Mouse (Mus musculus): Measurements from ENCODE around the gene Rftn2. TPM values are rescaled to one million over a fixed set of nuclear protein-coding genes. Genes with fewer than 3 reads are reported as not detected.

Gene Rftn2
- polyA plus RNA-seq, 1 experiment: 0.95 TPM

DNA sequence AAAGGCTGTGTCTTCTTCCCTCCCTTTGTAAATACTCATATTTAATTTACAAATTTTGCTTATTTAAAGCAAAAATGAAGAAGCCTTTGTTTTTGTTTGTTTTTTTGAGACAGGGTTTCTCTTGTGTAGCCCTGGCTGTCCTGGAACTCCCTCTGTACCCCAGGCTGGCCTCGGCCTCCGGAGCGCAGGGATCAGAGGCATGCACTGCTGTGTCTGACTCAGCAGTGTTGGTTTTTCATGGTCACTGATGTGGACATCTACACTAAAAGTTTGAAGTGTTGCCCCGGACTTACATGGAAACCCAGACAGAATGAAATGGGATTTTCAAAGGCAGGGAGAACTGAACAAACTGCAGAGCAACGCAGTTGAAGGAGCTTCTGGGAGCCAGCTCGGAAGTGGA, 19.0 kb downstream of the Rftn2 start:
- H3K27ac ChIP-seq (ENCODE audit: control insufficient read depth, insufficient read depth, low read depth, low read length, poor library complexity): no peak overlapping the region
- H3K4me1 ChIP-seq (ENCODE audit: control insufficient read depth, insufficient read depth, low read length): peaks cover 10% of the 10 kb centered on the region
- TF ChIP-seq CTCF (IDR thresholded peaks at IDR 0.05; ENCODE audit: control insufficient read depth, insufficient read depth, low read length) (no peak), POLR2A (IDR thresholded peaks at IDR 0.05; ENCODE audit: borderline replicate concordance, control insufficient read depth, low read depth, low read length) (no peak)
- 82% methylated on average over 6 of the region's 6 CpGs for WGBS
- no peak overlapping the region for H3K4me3 ChIP-seq (replicated peaks; ENCODE audit: control insufficient read depth, low read depth, low read length)

DNA sequence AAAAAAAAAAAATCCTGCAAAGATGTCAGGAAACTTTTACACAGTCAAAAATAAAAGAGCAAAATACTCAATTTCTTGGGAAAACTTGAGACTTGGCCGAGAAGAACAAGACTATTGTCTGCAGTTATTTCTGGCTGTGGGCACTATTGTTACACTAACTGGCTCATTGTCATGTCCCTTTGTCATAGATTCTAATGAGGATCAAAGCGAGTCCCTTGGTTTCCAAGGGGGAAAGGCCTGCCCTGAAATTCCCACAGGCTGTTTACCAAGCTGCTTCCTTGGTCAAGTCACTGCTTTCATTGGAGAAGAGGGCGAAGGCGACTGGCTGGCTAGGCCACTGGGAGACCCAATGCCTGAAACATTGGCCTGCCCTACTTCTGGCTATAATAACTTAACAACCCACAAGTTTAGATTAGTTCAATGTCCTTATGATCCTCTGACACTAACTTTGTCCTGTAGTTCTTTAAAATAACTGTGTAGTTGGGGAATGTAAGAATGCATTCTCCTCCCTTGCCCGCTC, 20.7 kb downstream of the Rftn2 start:
- no peak overlapping the region for H3K27ac ChIP-seq (ENCODE audit: control insufficient read depth, insufficient read depth, low read depth, low read length, poor library complexity)
- no peak overlapping the region for H3K4me3 ChIP-seq (replicated peaks; ENCODE audit: control insufficient read depth, low read depth, low read length)
- no peak for TF ChIP-seq POLR2A (IDR thresholded peaks at IDR 0.05; ENCODE audit: borderline replicate concordance, control insufficient read depth, low read depth, low read length)
- no peak for TF ChIP-seq CTCF (IDR thresholded peaks at IDR 0.05; ENCODE audit: control insufficient read depth, insufficient read depth, low read length)
- H3K4me1 ChIP-seq (ENCODE audit: control insufficient read depth, insufficient read depth, low read length): peaks cover 8% of the 10 kb centered on the region
- 91% methylated on average over 5 of the region's 5 CpGs for WGBS

DNA sequence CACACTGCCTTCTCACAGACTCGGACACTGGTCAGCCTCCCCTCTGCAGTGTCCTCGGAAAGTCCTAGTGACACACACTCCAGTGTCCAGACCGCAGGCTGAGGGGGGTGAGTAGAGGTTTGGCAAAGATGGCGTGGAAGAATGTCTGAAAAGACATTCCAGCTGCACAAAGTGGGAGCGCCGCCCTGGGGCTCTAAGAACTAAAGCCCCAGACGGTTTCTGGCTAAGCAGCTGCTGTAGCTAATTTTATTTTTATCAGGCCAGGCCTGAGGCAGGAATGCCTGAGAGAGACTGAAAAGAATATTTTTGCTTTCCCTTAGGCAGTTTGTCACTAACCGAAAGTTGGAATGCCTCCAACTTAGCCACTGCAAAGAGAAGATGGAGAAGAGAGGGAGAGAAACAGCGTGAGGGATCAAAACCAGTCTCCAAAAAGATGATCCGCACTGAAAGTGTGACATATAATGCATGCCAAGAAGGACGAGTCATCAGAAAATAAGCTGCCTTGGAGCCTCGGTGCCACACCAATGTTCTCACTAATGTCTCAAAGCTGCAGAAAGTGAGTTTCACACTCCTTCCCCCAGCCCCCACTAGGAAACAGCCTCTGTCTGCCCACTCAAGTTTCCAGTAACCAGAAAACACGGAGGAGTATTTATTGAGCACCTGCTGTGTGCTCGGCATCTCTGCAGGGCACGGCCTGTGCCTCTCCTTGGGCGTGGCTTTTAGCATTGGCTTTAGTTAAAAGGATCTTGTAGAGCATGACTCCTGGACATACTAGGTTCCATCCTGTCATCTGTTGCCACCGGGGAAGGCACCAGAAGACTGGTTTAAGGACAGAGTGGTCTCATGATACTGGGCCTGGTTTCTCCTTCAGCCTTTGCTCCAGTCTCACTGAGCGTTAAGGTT, 24.5 kb downstream of the Rftn2 start:
- H3K27ac ChIP-seq (ENCODE audit: control insufficient read depth, insufficient read depth, low read depth, low read length, poor library complexity): no peak overlapping the region
- no peaks in the 10 kb centered on the region for H3K4me1 ChIP-seq (ENCODE audit: control insufficient read depth, insufficient read depth, low read length)
- TF ChIP-seq POLR2A (IDR thresholded peaks at IDR 0.05; ENCODE audit: borderline replicate concordance, control insufficient read depth, low read depth, low read length): no peak
- no peak for TF ChIP-seq CTCF (IDR thresholded peaks at IDR 0.05; ENCODE audit: control insufficient read depth, insufficient read depth, low read length)
- no peak overlapping the region for H3K4me3 ChIP-seq (replicated peaks; ENCODE audit: control insufficient read depth, low read depth, low read length)
- 57% methylated on average over 18 of the region's 18 CpGs for WGBS

DNA sequence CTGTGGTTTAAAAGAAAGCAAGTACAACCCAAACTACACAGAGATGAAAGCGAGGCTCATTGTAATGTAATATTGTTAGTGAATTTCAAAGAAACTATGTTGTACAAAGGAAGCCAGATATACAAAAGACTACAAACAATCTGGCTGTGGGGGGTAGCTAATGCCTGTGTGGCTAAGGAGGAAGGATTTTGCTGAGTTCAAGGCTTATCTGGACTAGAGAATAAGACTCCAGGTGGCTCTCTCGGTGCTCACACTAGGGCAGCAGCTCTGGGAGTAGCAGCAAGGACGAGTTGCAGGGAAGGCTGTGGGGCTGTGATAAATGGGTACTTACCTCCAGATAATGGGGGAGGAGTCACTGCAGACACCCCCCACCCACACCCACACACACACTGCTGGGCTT, 27.9 kb downstream of the Rftn2 start:
- no peaks in the 10 kb centered on the region for H3K4me1 ChIP-seq (ENCODE audit: control insufficient read depth, insufficient read depth, low read length)
- H3K27ac ChIP-seq (ENCODE audit: control insufficient read depth, insufficient read depth, low read depth, low read length, poor library complexity): no peak overlapping the region
- no peak overlapping the region for H3K4me3 ChIP-seq (replicated peaks; ENCODE audit: control insufficient read depth, low read depth, low read length)
- TF ChIP-seq POLR2A (IDR thresholded peaks at IDR 0.05; ENCODE audit: borderline replicate concordance, control insufficient read depth, low read depth, low read length) (no peak), CTCF (IDR thresholded peaks at IDR 0.05; ENCODE audit: control insufficient read depth, insufficient read depth, low read length) (no peak)
- WGBS: 49% methylated on average over 3 of the region's 3 CpGs

DNA sequence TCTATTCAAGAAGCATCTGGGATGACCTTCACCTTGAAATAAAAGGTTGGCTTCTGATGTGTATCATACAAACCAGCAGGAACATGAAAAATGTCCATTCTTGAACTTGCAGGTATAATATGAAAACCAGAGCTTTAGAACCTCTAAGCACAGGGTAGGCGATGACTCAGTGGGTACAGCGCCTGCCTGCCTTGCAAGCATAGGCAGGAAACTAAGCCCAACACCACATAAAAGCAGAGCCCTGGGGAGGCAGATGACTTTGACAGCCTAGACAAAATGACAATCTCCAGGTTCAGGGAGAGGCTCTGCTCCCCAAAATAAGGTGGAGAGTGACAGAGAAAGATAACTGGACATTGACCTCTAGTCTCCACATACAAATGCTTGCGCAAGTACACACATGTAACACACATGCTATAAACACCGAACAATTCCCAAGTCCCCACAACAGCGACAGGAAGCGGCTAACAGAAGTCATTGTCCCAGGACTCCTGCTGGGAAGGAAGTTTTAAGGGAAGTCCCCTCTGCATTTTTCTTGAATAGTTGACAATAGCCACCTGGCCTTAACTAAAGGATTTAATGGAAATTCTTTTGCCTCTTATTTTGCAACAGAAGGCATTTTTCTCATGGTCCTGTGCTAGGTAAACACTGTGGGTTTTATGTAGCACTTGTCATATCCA, 30.1 kb downstream of the Rftn2 start:
- TF ChIP-seq POLR2A (IDR thresholded peaks at IDR 0.05; ENCODE audit: borderline replicate concordance, control insufficient read depth, low read depth, low read length) (no peak), CTCF (IDR thresholded peaks at IDR 0.05; ENCODE audit: control insufficient read depth, insufficient read depth, low read length) (no peak)
- Histone ChIP-seq H3K4me3 (replicated peaks; ENCODE audit: control insufficient read depth, low read depth, low read length) (no peak overlapping the region), H3K27ac (ENCODE audit: control insufficient read depth, insufficient read depth, low read depth, low read length, poor library complexity) (no peak overlapping the region), H3K4me1 (ENCODE audit: control insufficient read depth, insufficient read depth, low read length) (no peaks in the 10 kb centered on the region; the same call in 1 of the 2 replicates)
- 65% methylated on average over 6 of the region's 6 CpGs for WGBS

DNA sequence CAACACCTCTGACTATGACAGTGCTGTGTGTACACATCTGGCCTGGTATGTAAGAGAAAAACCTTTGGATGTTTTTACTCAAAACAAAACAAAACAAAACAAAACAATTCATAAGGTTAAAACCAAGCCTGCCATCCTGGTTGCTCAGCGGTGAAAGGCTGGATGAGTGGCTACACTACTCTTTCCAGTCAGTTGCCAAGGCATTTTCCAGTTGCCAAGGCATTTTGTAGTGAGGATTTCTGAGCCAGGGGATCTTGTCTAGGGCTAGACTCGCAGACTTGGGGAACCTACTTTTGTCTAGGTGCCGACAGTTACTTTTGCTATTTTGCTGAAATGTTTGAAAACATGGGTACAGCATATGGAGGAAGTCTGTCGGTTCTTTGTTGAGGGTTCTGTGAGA, 31.6 kb downstream of the Rftn2 start:
- no peaks in the 10 kb centered on the region; the same call in 1 of the 2 replicates for H3K4me1 ChIP-seq (ENCODE audit: control insufficient read depth, insufficient read depth, low read length)
- WGBS: 84% methylated on average over 4 of the region's 4 CpGs
- TF ChIP-seq CTCF (IDR thresholded peaks at IDR 0.05; ENCODE audit: control insufficient read depth, insufficient read depth, low read length) (no peak), POLR2A (IDR thresholded peaks at IDR 0.05; ENCODE audit: borderline replicate concordance, control insufficient read depth, low read depth, low read length) (no peak)
- H3K4me3 ChIP-seq (replicated peaks; ENCODE audit: control insufficient read depth, low read depth, low read length): no peak overlapping the region
- no peak overlapping the region for H3K27ac ChIP-seq (ENCODE audit: control insufficient read depth, insufficient read depth, low read depth, low read length, poor library complexity)

DNA sequence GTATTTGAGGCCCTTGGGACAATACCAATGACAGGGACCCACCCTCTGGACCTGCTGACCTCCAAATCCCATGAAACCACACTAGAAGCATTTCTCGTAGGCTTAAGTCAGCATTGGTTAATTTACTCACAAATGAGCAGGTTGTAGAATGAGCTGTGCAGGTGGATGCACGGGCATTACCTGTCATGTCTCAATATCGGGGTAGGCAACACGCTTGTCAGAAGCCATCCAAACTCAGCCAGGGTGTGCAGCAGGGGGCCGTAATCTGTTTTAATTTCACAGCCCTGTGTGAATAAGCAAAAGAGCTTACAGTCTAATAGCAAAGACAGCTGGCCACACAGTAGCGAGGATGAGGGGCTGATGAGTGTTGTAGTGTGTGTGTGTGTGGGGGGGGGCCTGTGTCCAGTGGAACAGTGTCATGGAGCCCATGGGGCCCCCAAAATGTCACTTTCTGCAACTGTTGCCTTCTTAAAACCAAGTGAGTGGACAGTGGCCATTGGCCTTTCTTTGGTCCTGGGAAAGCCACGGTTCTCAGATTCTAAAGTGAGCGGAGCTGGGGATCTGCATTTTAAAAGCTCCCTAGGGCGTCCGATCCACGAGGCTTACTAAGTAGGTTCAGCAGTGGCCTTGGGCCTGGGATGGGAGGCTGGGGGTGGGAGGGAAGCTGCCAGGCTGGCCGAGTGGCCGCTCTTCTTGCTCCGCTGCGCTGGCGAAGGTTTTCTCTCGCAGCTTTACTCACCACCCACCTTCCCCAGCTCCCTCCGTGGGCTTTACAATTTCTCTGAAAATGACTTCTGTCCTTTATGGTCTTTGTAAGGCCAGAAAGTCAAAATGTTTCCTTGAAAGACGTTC, 32.3 kb downstream of the Rftn2 start:
- 86% methylated on average over 19 of the region's 19 CpGs for WGBS
- TF ChIP-seq POLR2A (IDR thresholded peaks at IDR 0.05; ENCODE audit: borderline replicate concordance, control insufficient read depth, low read depth, low read length): no peak
- TF ChIP-seq CTCF (IDR thresholded peaks at IDR 0.05; ENCODE audit: control insufficient read depth, insufficient read depth, low read length): no peak
- H3K4me1 ChIP-seq (ENCODE audit: control insufficient read depth, insufficient read depth, low read length): no peaks in the 10 kb centered on the region; the same call in 1 of the 2 replicates
- H3K4me3 ChIP-seq (replicated peaks; ENCODE audit: control insufficient read depth, low read depth, low read length): no peak overlapping the region
- H3K27ac ChIP-seq (ENCODE audit: control insufficient read depth, insufficient read depth, low read depth, low read length, poor library complexity): no peak overlapping the region

Data from bone marrow, adult 2 months (tissue).